Mouse (Mus musculus) v-Abl transformed pro-B cells (cell line): ENCODE data around the gene Cnst.

Source experiments
- in situ Hi-C, 2 experiments: fragments of 400-800 bp; cut with MboI; formaldehyde crosslinking; loops; one replicate each; pipeline ENCODE4 v1.15.1; 2025; ENCODE audit not compliant: unreplicated experiment in 2 of 2

The Cnst gene

DNA sequence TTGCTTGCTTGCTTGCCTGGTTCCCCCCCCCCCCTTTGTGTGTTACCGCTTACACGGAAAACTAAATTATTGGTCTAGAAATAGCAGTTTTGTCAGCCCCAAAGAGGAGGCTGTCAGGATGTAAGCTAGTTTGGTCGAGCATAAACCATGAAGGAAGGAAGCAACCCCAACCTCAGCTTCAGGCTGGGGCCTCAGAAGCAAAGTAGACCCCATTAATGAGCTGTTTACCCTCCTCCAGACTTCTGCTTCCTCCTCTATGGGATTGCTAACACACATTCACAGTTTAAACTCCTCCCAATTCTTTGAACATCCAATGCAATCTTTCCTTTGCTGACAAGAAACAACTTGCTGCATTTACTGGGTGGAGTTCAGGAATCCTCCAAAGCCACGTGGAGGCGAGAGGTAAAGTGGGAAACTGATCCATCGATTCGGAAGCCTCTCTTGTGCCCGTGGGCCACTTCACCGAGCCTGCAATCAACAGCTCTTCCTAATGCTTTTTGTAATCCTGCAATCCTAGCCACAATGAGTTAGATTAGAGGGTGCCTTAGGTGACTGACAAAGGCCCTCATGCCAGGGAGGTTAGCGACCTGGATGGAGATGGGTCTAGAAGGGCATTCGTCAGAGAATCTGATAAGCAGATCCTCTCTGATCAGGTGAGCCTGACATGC, 86.7 kb downstream of the Cnst start:
- in situ Hi-C loops, result loop anchor here in 1 of 2 experiments (25.0 kb wide), 1 partner anchor 579 kb away; no protein-coding TSS in a partner anchor

DNA sequence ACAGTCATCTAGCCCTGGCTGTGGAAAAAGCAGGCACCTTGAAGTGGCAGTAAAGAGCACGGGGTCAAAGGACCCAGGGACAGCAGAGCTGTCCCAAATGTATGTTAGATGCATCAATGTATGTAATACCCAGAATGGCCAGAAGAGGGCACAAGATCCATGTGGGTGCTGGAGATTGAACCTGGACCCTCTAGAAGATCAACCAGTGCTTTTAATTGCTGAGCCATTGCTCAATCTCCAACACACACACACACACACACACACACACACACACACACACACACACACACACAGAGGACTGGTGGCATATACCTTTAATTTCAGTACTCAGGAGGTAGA, 87.2 kb downstream of the Cnst start:
- in situ Hi-C loops, result loop anchor here in 1 of 2 experiments (25.0 kb wide), 1 partner anchor 579 kb away; no protein-coding TSS in a partner anchor

DNA sequence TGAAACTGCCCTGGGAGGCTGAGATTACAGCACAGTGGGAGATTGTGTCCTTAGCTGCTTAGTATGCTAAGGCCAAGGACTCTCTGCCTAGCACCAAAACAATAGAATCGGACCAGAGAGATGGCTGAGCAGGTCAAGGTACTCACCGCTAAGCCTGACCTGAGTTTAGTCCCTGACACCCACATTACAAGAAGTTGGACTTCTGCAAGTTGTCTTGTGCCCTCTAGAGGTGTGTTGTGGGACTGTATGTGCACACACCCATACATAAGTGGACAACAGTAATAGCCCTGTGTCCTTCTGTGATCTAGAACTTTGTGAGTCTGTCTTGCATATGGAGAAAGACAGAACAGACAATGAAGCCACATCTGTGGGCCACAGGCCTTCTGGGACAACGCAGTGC, 88.0 kb downstream of the Cnst start:
- in situ Hi-C loops, result loop anchor here in 1 of 2 experiments (25.0 kb wide), 1 partner anchor 578 kb away; no protein-coding TSS in a partner anchor

DNA sequence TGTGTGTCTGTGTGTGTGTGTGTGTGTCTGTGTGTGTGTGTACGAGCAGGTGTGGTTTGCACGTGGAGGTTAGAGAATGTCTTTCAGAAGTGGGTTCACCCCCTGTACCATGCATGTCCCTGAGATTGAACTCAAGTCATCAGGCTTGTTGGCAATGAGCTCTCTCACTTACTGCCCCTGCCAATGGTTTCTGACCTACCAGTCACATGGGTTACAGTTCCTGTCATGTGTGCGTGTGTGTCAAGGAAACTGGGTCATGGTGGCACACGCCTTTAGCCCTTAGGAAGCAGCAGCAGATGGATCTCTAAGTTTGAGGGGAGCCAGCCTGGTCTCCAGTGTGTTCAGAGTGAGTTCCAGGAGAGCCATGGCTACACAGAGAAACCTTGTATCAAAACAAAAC, 96.6 kb downstream of the Cnst start:
- in situ Hi-C loops, result loop anchor here (10.0 to 25.0 kb wide), 2 partner anchors 202 to 570 kb away; no protein-coding TSS in a partner anchor

DNA sequence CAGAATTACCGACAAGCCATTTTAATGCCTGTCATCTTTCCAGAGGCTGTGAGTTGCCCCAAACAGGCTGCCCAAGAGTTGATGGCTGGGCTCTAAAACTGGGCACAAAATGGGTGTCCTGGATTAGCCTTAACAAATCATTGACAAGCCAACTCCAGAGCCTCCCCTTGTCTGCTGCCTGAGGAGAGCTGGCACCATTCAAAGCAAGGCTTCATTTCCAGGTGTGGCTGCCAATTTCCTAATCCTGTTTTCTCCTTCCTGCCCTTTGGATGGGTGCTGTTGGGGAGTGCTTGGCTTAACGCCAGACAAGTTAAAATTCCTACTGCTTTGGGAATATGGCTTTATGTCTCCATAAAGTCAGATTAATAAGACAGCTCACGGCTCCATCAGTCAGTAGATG, 98.0 kb downstream of the Cnst start:
- in situ Hi-C loops, result loop anchor here (10.0 to 25.0 kb wide), 2 partner anchors 201 to 568 kb away; no protein-coding TSS in a partner anchor

DNA sequence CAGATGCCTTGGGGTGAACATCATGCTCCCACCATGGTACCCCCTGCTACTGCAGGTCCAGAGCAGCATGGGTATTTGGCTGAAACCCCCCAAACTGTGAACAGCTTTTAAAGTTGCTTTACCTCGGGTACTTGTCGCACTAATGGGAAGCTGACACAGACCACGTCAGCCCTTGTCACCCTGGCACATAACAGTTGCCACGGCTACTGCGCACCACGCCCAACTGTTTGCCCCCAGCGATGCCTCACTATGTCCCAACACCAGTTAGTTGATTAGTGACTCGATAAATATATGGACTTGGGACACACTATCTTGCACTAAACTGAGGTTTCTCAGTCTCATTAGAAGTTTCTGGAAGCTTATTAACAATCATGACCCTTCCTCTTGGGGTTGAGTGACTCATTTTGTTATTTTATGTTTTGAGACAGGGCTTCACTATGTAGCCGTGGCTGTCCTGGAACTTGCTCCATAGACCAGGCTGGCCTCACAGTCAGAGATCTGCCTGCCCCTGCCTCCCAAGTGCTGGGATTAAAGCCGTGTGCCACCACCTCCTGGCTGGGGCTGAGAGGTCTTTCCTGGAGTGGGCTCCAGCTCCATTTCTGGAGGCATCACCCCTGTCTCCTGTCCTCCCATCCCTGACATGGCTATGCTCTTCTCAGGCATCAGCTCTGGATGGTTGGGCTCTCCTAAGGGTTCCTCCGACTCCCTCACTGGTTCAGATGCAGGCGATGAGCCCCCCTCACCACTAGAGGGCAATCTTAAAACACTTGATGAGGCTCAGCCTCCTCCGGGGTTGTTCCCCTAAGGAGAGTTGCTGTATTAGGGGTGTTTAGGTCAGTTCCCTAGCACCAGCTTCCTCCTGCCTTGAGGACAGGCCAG, 99.2 kb downstream of the Cnst start:
- in situ Hi-C loops, result loop anchor here (10.0 to 25.0 kb wide), 2 partner anchors 199 to 567 kb away; no protein-coding TSS in a partner anchor

DNA sequence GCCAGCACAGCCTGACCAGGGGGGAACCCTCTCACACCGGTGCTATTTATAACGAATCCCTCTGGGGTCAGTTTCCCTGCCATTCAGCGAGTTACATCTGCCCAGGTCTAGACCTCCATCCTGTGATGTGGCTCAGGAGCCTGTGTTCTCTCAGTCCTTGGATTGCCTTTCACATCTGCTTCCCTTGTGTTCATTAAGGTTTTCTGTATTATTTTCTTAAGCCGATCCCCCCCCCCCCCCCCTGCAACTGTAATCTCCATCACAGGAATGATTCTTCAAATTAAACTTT, 99.8 kb downstream of the Cnst start:
- in situ Hi-C loops, result loop anchor here (10.0 to 25.0 kb wide), 2 partner anchors 199 to 566 kb away; no protein-coding TSS in a partner anchor

DNA sequence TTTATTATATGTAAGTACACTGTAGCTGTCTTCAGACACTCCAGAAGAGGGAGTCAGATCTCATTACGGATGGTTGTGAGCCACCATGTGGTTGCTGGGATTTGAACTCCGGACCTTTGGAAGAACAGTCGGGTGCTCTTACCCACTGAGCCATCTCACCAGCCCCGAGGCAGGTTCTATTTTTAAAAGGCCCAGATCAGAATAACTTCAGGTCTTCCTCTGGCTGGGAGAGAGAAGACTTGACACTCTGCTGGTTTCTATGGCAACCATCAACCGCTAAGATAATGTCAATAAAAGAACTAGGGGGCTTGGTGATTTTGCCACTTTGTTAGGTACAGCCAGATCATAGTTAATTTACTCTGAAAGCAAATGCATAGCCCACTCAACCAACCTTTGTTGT, 102.5 kb downstream of the Cnst start:
- in situ Hi-C loops, result loop anchor here (10.0 to 25.0 kb wide), 2 partner anchors 196 to 564 kb away; no protein-coding TSS in a partner anchor

DNA sequence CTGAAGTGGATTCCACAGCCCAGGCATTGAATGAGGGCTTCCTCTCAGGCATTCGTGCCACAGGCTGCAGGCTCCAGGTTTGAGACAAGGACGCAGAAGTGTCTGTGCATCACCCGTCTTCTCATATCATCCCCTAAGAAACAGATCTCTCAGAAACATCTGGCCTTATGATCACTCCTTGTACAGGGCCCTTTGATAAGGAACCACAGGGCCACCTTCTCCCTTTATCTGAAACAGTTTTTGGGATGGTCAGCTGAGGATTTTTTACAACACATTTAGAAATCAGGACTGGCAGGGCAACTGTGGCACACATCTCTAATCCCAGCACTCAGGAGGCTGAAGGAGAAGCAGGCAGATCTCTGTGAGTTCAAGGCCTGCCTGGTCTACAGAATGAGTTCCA, 103.2 kb downstream of the Cnst start:
- in situ Hi-C loops, result loop anchor here (10.0 to 25.0 kb wide), 2 partner anchors 195 to 563 kb away; no protein-coding TSS in a partner anchor

DNA sequence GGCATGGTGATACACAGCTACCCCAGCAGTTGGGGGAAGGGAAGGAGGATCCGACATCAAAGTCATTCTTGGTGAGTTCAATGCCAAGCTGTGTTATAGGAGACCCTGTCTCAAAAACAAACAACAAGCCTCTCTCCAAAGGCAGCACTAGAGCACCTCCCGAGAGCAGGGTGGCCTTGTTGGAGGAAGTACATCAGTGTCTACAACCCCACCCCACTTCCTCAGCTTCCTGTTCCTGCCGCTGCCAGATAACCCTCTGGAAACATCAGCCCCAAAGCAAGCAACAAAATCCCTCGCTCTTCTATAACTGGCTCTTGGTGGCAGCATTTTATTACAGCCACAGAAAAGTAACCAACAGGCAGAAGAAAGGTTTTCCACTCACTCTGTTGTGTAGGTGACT, 104.1 kb downstream of the Cnst start:
- in situ Hi-C loops, result no loop called here

DNA sequence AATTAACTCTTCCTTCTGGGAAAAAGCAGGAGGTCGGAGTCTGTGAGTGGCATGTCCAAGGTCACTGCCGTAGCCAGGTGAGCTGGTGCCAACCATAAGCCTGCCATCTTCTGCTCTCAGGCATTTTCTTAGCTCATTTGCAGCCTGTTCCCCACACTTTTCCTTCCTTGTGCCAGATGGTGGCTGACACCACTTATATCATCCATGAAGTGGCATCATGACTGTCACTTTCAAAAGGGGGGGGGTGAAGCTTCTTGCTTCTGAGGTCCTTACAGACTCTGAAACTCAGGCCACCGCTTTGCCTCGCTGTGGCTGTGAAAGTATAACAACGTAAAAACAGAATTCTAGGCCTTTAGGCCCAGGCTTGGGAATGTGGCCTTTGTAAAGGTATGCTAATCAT, 105.1 kb downstream of the Cnst start:
- in situ Hi-C loops, result no loop called here

DNA sequence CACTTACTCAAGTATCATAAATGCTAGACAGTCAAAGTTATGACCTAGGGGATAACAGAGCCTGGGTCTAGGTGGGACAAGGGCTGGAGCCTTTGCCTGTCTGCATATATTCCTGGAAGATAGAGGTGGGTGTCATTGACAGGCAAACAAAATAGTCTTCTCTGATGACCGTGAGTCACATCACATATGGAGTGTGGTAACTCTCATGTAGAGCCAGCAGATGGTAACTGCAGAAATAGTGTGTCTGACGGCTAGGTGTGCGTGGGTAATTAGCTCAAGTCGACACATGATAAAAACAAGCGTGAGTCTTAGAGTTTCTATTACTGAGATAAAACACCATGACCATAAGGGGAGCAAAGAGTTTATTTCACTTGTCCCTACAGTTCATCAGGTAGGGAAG, 116.9 kb downstream of the Cnst start:
- in situ Hi-C loops, result no loop called here

DNA sequence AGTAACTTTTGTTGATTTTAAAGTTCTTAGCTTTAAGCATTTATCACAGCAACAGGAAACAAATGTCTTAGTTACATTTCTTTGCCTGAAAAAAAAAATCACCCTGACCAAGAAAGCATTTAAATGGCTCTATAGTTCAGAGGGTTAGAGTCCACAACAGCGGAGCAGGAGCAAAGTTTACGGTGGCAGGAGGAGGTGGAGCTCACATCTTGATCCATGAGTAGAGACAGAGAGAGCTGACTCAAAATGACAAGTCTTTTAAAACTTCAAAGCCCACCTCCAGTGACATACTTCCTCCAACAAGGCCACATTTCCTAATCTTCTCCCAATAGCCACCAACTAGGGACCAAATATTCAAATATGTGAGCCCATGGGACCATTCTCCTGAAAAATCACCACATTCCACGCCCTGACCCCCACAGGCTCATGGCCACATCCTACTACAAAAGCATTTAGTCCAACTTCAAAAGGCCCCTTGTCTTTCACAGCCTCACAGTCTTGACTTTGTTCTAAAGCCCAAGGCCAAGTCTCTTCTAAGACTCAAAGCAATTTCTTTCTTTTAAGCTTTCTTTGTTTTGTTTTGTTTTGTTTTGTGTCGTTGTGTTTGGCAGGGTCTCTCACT, 118.2 kb downstream of the Cnst start:
- in situ Hi-C loops, result no loop called here

DNA sequence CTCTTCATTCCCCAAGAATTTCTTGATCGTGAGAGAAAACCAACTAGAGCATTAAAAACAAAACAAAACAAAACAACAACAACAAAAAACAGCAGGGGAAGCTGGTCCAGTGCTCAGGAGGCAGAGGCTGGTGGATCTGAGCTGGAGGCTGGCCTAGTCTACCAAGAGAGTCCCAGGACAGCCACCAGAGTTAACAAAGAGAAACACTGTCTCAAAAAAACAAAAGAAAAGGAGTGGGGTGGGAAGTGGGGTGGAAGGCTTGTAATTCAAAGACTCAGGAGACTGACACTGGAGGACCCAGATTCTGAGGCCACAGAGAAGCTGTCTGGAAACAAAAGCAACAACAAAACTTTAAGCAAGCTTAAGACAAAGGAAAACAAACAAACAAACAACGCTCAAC, 120.8 kb downstream of the Cnst start:
- in situ Hi-C loops, result no loop called here

DNA sequence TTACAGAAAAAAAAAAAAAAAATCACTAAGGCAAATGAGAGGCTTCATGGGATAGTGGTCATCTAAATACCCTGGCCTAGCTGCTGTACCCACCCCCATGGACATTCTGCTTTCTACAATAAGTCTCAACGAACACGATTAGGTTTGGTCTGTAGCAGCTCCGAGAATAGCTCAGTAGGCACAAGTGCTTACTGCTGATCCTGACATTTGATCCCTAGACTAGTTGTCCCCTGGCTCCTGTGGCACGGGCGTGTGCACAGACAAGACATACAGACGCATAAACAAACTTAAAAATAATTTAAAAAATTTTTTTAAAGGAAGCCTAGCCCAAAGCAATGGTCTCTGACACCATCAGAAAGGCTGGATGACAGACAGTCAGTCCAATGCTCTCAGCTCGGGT, 121.3 kb downstream of the Cnst start:
- in situ Hi-C loops, result no loop called here

DNA sequence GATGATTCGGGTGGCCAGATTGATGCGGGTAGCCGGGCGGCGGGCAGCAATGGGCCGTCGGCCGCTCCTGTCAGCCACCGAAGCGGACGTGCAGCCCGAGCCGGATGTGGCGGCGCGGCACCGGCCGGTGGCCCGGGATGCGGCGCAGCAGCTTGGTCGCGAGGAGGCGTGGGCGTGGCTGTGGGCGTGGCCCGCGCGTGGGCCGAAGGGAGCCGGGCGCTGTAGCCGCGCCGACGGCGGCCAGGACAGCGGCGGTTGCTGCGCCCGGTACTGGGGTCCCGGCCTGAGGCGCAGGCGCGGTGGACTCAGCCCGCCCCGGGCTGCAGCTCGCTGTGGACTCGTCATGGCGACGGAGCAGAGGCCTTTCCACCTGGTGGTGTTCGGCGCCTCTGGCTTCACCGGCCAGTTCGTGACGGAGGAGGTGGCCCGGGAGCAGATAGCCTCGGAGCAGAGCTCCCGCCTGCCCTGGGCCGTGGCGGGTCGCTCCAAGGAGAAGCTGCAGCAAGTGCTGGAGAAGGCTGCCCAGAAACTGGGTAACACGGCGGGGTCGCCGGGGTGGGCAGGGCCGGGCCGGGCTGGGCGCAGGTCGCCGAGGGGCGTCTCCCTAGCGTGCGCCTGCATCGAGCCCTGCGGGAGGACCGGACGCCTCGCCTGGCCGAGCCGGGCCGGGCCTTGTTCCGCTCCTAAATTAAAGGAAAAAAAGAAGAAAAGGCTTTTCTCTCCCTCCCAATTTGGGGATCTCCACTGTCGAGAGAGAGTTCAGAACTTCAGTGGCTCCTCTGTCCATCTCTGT, 122.0 kb downstream of the Cnst start, which contains the start of gene Sccpdh:
Gene Sccpdh (plus strand): TSS at position 198 of the 793 bp plus-strand sequence.
- in situ Hi-C loops, result no loop called here

DNA sequence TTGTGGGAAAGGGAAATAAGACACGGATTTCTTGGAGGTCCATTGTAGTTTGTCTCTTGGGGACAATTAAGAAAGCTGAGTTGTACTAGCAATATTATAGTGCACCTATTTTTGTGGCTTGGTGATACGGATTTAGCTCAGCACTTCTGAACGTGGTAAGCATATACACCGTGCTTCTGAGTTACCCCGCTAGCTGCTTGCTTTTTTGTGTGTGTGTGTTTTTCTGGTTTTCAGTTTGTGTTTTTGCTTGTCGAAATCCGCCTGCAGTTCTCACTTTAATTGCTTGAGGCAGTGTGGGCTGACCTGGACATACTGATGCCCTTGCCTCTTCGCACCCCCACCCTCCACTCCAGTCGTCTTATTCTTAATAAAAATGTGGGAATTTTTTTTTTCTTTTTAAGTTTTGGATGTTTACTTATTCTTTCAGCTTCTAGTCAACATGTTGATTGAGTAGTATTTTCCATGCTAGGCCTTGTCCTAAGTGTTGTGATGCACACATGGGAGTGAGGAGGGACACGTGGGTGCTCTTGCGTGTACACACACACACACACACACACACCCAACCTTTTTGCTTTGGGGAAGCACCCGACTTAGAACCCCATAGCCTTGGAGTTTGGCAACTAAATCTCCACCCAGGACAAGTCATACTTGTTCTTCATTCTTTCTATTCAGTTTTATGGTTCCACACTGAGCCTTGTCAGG, 122.8 kb downstream of the Cnst start:
- in situ Hi-C loops, result no loop called here

DNA sequence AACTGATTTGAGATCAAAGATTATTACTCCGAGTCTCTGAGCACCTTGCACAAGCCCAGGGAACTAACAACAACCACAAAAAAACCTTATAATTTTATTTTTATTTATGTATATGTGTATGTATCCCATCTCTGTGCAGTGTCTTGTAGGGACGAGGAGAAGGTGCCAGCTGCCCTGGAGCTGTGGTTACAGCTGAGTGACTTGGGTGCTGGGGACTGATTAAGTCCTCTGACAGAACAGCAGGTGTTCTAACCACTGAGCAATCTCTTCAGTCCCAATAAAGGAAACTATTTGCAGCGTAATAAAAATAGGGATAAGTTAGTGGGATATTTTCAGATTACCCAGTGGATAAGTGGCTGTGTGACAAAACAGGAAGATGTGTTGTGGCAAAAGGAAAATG, 128.2 kb downstream of the Cnst start:
- in situ Hi-C loops, result no loop called here

DNA sequence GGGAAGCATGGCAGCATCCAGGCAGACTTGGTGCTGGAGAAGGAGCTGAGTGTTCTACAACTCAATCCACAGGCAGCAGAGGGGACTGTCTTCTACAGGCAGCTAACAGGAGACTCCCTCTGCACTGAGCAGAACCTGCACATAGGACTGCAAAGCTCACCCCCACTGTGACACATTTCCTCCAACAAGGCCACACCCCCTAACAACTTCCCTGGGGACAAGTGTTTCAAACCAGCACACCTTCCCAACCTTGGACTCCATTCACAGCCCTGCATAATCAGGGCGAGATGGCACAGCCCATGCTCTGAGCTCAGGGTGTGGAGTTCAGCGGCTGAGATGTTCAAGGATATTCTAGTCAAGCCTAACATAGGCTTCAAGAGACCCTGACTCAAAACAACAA, 130.9 kb downstream of the Cnst start:
- in situ Hi-C loops, result no loop called here
